Mouse (Mus musculus): ENCODE measurements around the gene Cacna1e. TPM values are rescaled to one million over a fixed set of nuclear protein-coding genes. Genes with fewer than 3 reads are reported as not detected.

Cacna1e gene
- polyA plus RNA-seq, 1 experiment from 2014 or later: 0.14 TPM

DNA sequence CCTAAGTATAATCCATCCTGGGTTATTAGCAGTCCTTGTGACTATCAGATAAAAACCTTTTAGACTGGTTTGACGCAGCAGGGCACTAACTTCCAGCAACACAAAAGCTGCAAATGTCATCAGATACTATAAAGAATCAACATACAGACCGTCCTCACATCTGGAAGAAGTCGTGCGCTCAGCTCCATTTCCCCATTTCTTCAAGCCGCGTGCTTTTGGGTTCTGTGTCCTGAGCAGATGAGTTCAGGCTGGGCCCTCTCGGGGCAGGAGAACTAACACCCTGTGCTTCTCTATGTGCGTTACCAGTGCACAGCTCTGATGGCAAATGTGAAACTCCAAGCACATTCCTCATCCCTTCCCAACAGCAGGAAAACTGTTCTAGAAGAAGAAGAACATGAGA, 177.3 kb downstream of the Cacna1e start:
- H3K9ac ChIP-seq: no peak overlapping the region
- H3K4me2 ChIP-seq: no peak overlapping the region
- 77% methylated on average over 8 of the region's 8 CpGs for WGBS
- H3K9me3 ChIP-seq (replicated peaks): no peaks in the 10 kb centered on the region
- no peaks in the 10 kb centered on the region for H3K36me3 ChIP-seq
- ATAC-seq (replicated peaks; ENCODE audit: insufficient number of reproducible peaks, insufficient read depth, low FRiP score, low read depth): no peak
- no peaks in the 10 kb centered on the region for H3K27me3 ChIP-seq
- H3K4me3 ChIP-seq: no peak overlapping the region
- H3K4me1 ChIP-seq (replicated peaks): peaks cover 10% of the 10 kb centered on the region
- H3K27ac ChIP-seq: no peak overlapping the region

DNA sequence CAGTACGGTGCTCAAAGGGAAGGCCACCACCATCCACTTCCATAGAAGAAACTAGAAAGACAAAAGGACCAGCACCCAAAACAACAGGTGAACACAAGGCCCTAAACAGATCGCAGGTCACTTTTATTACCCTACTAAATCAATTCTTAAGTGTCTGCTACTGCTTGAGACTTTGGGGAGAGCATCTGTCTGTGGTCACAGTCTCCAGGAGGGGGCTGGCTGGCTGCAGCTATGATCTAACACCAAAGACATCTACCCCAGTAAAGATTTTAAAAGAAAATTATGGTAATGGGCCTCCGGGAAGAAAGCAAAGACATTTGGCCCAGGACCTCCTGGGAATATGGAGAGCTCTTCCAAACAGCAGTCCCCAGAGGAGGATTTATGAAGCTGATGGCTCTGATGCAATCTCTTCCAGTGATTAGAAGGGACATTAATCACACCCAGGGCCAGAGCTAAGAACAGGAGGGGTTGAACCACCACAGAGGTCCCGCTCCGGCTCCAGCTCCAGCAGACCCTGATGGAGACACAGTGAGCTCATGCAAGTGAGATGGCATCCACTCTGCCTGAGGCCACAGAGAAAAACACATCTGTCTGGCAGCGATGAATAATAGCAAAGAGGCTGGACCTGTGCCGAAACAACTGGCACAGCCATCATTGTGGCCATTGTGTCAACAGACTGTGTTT, 178.3 kb downstream of the Cacna1e start:
- no peak for ATAC-seq (replicated peaks; ENCODE audit: insufficient number of reproducible peaks, insufficient read depth, low FRiP score, low read depth)
- 77% methylated on average over 7 of the region's 7 CpGs for whole genome bisulfite sequencing
- H3K4me3 ChIP-seq: no peak overlapping the region

DNA sequence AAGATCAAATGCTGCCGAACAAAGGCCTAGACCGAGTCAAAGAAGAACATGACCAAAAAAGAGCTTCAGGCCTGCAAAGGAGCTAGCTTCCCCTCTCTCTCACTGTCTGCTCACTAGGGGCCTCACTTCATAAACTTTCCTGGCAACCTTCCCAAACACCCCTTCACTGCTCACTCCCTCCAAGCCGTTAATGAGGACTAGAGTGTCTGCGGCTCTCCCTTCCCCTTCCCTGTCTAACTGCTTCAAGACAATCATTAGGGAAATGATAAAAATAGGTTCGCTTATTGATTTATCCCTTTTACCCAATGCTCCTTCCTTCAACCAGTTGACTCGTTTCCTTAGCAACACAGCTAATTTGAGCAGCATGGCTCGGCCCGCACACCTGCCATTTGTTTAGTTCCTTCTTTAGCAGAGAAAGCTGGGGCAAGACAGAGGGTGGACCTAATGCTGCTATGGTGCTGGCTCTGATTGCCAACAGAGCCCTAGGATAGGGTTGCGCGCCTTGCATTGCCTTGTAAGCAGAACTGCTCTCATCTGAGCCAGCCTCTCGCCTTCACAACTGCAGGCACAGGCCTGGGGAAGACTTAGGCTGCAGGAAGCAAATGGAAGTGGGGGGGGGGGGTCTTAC, 179.6 kb downstream of the Cacna1e start:
- H3K36me3 ChIP-seq: no peaks in the 10 kb centered on the region
- no peak overlapping the region for H3K9ac ChIP-seq
- peaks cover 10% of the 10 kb centered on the region for H3K4me1 ChIP-seq (replicated peaks)
- no peaks in the 10 kb centered on the region for H3K27me3 ChIP-seq
- 49% methylated on average over 11 of the region's 11 CpGs for WGBS
- no peak overlapping the region for H3K27ac ChIP-seq
- no peak overlapping the region for H3K4me2 ChIP-seq
- H3K9me3 ChIP-seq (replicated peaks): no peaks in the 10 kb centered on the region
- ATAC-seq (replicated peaks; ENCODE audit: insufficient number of reproducible peaks, insufficient read depth, low FRiP score, low read depth): no peak
- H3K4me3 ChIP-seq: no peak overlapping the region

More for the DNA sequence above, 178.3 kb downstream of the Cacna1e start:
- Histone ChIP-seq H3K36me3 (no peaks in the 10 kb centered on the region), H3K4me1 (replicated peaks) (peaks cover 10% of the 10 kb centered on the region), H3K4me2 (no peak overlapping the region), H3K9me3 (replicated peaks) (no peaks in the 10 kb centered on the region), H3K9ac (no peak overlapping the region), H3K27ac (no peak overlapping the region), H3K27me3 (no peaks in the 10 kb centered on the region)

DNA sequence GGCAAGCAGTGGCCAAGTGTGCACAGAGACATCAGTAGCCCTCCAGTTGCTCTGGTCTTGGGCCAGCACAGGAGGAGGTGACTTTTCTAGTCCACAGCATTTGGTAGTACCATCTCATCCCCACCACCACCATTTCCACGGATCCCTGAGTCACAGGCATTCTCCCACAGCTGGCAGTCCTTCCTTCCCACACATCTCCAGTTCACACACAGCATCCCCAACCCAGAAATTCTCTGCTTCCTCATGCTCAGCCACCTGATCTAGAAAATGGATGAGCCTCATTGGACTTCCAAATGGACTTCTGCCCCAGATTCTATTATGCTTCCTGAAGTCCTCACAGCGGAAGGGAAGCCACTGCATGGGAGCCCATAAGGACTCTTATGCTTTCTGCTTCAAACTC, 181.7 kb downstream of the Cacna1e start:
- H3K36me3 ChIP-seq: no peaks in the 10 kb centered on the region
- H3K9me3 ChIP-seq (replicated peaks): no peaks in the 10 kb centered on the region
- no peak overlapping the region for H3K27ac ChIP-seq
- peaks cover 10% of the 10 kb centered on the region for H3K4me1 ChIP-seq (replicated peaks)
- no peak for ATAC-seq (replicated peaks; ENCODE audit: insufficient number of reproducible peaks, insufficient read depth, low FRiP score, low read depth)
- H3K4me2 ChIP-seq: no peak overlapping the region
- no peak overlapping the region for H3K4me3 ChIP-seq
- no peaks in the 10 kb centered on the region for H3K27me3 ChIP-seq
- 78% methylated on average over 2 of the region's 2 CpGs for WGBS
- no peak overlapping the region for H3K9ac ChIP-seq

DNA sequence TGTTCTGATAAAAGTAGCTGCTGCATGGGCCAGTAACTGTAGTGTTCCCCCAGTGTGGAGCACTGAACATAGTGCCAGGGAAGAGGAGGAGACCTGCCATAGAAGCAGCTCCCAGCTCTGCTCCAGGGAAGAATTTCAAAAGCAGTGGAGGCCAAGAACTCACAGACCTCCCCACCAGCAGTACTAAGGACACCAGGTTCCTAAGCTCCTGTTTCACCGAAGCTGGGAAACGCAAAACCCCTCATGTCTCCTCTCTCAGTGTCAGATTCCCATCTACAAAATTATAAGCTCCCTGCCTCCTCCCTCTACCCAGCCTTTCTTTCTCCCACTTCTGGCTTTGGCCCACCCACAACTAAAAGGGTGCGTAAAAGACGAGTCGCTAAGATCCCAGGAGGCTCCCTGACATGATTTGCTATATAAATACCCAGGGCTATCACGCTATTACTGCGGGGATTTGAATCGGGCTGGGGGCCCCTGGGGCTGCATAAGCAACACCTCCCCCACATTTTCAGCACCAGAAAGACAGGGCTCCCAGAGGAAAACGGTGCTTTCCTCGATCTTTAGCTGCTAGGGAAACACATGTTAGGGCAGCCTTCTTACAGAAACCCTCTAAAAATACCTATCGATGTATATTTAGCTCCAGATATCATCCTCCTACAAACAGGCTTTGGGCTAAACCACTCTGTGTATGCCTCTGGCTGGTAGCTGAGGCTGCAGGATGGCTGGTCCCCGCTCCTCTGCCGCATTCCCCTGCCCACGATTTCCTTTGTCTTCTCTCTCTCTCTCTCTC, 195.2 kb downstream of the Cacna1e start:
- ATAC-seq (replicated peaks; ENCODE audit: insufficient number of reproducible peaks, insufficient read depth, low FRiP score, low read depth): no peak
- Histone ChIP-seq H3K9ac (no peak overlapping the region), H3K4me2 (peak overlapping the region; percentile 53), H3K36me3 (no peaks in the 10 kb centered on the region), H3K27me3 (no peaks in the 10 kb centered on the region), H3K4me1 (replicated peaks) (peaks cover 10% of the 10 kb centered on the region), H3K4me3 (peak overlapping the region; percentile 27), H3K9me3 (replicated peaks) (no peaks in the 10 kb centered on the region), H3K27ac (peak overlapping the region; percentile 6; the same call in 1 of the 2 replicates)
- WGBS: 23% methylated on average over 14 of the region's 14 CpGs

DNA sequence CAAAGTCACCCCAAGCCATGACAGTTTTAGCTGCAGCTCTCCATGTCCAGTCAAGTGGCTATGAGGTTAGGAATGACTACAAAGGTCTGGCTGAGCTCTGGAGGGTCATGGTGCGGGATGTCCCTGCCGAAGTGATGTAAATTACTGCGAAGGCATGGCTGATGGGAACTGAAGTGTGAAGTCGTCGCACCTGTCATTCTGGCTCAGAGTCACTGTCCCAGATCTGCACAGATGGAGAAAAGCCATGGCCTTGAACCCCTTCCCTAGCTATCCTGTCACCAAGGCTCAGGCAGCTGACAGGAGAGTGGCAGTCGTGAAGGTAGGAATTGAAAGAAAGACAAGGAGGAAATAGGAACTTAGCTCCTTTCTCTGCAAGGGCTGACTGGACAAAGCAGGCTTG, 197.4 kb downstream of the Cacna1e start:
- Histone ChIP-seq H3K4me1 (replicated peaks) (peaks cover 10% of the 10 kb centered on the region), H3K4me3 (no peak overlapping the region), H3K9me3 (replicated peaks) (no peaks in the 10 kb centered on the region), H3K4me2 (no peak overlapping the region), H3K36me3 (no peaks in the 10 kb centered on the region), H3K27me3 (no peaks in the 10 kb centered on the region), H3K27ac (no peak overlapping the region), H3K9ac (no peak overlapping the region)
- no peak for ATAC-seq (replicated peaks; ENCODE audit: insufficient number of reproducible peaks, insufficient read depth, low FRiP score, low read depth)
- 69% methylated on average over 6 of the region's 6 CpGs for WGBS

DNA sequence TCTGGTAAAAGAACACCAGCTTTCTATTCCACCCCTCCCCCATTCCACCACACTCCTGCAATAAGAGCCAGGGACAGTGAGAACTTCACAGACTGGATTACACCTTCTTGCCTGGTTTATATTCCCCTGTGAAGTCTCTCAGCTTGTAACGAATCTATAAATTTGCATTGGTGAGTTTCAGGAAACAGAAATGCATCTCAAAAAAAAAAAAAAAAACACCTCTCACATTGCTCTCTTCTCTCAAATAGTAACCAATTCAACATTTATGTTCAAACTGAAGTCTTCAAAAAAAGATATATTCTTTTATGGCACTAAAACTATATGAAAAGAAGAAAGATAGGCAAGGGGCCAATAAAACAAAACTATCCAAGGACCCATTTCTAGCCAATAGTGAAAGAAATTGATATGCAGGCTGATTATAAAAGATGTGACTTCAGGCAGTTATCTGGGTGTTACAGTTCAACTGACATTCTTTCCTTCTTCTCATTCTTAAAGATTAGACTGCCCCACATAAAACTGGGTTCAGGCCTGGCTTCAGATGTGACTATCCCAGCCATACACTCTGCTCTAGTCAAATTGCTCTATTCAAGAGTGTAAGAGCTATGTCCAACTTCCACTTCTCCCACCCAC, 200.7 kb downstream of the Cacna1e start:
- H3K4me2 ChIP-seq: no peak overlapping the region
- 69% methylated on average over 1 of the region's 1 CpGs for WGBS
- no peaks in the 10 kb centered on the region for H3K9me3 ChIP-seq (replicated peaks)
- ATAC-seq (replicated peaks; ENCODE audit: insufficient number of reproducible peaks, insufficient read depth, low FRiP score, low read depth): no peak
- no peaks in the 10 kb centered on the region for H3K27me3 ChIP-seq
- H3K36me3 ChIP-seq: no peaks in the 10 kb centered on the region
- H3K27ac ChIP-seq: no peak overlapping the region
- H3K4me3 ChIP-seq: no peak overlapping the region
- peaks cover 4% of the 10 kb centered on the region; the same call in 1 of the 2 replicates for H3K4me1 ChIP-seq (replicated peaks)
- H3K9ac ChIP-seq: no peak overlapping the region

DNA sequence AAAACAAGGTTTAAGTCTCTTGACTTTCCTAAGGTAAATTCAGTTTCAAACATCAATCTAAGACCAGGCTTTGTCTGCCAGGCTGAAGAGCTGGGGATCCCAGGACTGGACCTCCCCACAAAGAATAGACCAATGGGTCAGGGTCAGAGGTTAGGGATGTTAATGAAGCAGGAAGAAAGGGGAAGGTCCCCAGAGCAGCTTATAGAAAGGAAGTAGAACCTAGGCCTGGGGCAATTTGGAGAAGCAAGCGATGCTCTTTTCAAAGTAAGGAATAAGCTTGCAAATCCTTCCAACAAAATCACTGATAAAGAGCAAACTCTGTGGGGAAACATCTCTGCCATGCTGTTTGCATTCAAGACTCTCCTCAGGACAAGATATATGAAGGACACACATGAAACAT, 205.3 kb downstream of the Cacna1e start:
- WGBS: 63% methylated on average over 1 of the region's 1 CpGs
- ATAC-seq (replicated peaks; ENCODE audit: insufficient number of reproducible peaks, insufficient read depth, low FRiP score, low read depth): no peak
- Histone ChIP-seq H3K4me3 (no peak overlapping the region), H3K36me3 (no peaks in the 10 kb centered on the region), H3K27me3 (no peaks in the 10 kb centered on the region), H3K9ac (no peak overlapping the region), H3K27ac (no peak overlapping the region), H3K4me1 (replicated peaks) (no peaks in the 10 kb centered on the region), H3K9me3 (replicated peaks) (no peaks in the 10 kb centered on the region), H3K4me2 (no peak overlapping the region)

DNA sequence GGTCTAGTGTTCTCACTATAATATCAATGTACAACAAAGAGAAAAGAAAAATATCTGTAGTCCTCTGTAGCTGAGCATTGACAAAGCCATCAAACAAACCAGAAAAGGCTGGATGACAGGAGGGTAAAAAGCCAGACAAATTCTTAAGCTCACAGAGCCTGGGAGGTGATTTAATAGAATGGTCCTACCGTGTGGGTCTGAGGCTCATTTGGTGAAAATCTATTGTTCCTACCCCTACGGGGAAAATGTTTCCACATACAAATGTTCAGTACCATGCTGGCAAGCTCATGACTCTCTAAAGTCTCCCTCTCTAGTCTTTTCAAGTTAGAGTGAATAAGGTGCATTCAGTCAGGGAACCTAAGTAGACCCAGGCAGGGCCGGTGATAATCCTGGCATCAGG, 206.2 kb downstream of the Cacna1e start:
- Histone ChIP-seq H3K4me1 (replicated peaks) (no peaks in the 10 kb centered on the region), H3K36me3 (no peaks in the 10 kb centered on the region), H3K9ac (no peak overlapping the region), H3K4me3 (no peak overlapping the region), H3K9me3 (replicated peaks) (no peaks in the 10 kb centered on the region), H3K27ac (no peak overlapping the region), H3K4me2 (no peak overlapping the region), H3K27me3 (no peaks in the 10 kb centered on the region)
- WGBS: 83% methylated on average over 3 of the region's 3 CpGs
- no peak for ATAC-seq (replicated peaks; ENCODE audit: insufficient number of reproducible peaks, insufficient read depth, low FRiP score, low read depth)

DNA sequence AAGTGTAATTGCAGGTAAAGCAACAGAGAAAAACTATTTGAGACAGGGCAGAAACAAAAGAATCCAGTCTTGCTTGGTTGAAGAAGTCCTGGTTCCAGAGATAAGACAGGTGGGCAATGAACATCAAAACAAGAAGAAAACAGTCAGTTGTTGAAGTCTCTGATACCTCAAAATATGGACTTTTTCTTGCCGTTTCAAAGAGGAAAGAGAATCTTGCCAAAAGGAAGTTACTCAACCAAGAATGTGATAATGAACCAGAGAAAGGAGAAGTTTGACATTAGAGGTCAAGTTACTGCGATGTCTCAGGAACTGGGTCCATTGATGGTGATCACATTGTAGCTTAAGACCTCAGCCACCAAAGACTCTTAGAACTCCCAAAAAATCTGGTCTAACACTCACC, 206.6 kb downstream of the Cacna1e start:
- Histone ChIP-seq H3K4me2 (no peak overlapping the region), H3K9ac (no peak overlapping the region), H3K36me3 (no peaks in the 10 kb centered on the region), H3K27me3 (no peaks in the 10 kb centered on the region), H3K9me3 (replicated peaks) (no peaks in the 10 kb centered on the region), H3K4me1 (replicated peaks) (no peaks in the 10 kb centered on the region), H3K27ac (no peak overlapping the region), H3K4me3 (no peak overlapping the region)
- WGBS: 52% methylated on average over 2 of the region's 2 CpGs
- ATAC-seq (replicated peaks; ENCODE audit: insufficient number of reproducible peaks, insufficient read depth, low FRiP score, low read depth): no peak

DNA sequence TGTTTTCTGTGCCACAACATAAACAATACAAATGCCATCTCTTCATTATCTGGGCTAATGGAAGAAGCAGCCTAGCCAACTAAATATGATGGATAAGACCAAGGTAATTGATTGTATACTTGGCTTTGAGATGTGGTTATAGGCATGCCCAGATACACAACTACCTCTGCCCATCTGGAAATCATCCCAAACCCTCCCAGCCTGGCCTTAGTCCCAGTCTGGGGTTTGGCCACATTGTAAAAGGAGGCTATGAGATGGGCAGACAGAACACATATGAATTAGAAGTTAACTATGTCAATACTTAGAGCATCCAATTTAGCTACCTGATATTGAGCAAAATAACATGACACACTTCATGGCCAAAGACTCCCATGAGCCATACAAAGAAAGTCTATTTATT, 220.6 kb downstream of the Cacna1e start:
- no peak for ATAC-seq (replicated peaks; ENCODE audit: insufficient number of reproducible peaks, insufficient read depth, low FRiP score, low read depth)

More for the DNA sequence above, 220.6 kb downstream of the Cacna1e start:
- Histone ChIP-seq H3K27me3 (no peaks in the 10 kb centered on the region), H3K4me3 (no peak overlapping the region), H3K4me1 (replicated peaks) (no peaks in the 10 kb centered on the region), H3K27ac (no peak overlapping the region), H3K4me2 (no peak overlapping the region), H3K36me3 (no peaks in the 10 kb centered on the region), H3K9me3 (replicated peaks) (no peaks in the 10 kb centered on the region), H3K9ac (no peak overlapping the region)

Measured in heart, embryonic 15.5 days (tissue).